Mouse (Mus musculus): Measurements from ENCODE around the gene Tenm2.

GRCm38 (mm10) chr11:36902302-36902701 lies 333.5 kb downstream of the Tenm2 start:
- TF ChIP-seq CTCF (IDR thresholded peaks at IDR 0.05; ENCODE audit: low read depth, low read length), result no peak
- no peak for TF ChIP-seq POLR2A (IDR thresholded peaks at IDR 0.05; ENCODE audit: borderline replicate concordance, low read depth, low read length)

Measured in bone marrow macrophage, adult 2 months (primary cell).